Mouse (Mus musculus) MEL (cell line): ENCODE data around the gene Grb2.

Source experiments
- CTCF ChIP-seq, 3 experiments: IDR thresholded peaks in 2 of 3; conservative IDR thresholded peaks in 1 of 3; 2 replicates each; pipeline ENCODE4 v1.5.1; 2011 to 2012; ENCODE audit warnings: low read length in 3 of 3, low read depth in 2 of 3, mild to moderate bottlenecking in 2 of 3, improper control_type of control experiment in 1 of 3, inconsistent platforms in 1 of 3, mixed read lengths in 1 of 3, moderate library complexity in 1 of 3; ENCODE audit not compliant: control insufficient read depth in 1 of 3, insufficient read depth in 1 of 3, poor library complexity in 1 of 3, severe bottlenecking in 1 of 3
- EP300 ChIP-seq, 2 experiments: IDR thresholded peaks; 2 replicates each; pipeline ENCODE4 v1.6.1; 2011; ENCODE audit warnings: improper control_type of control experiment in 2 of 2, low read length in 2 of 2, low read depth in 1 of 2, mild to moderate bottlenecking in 1 of 2
- GATA1 ChIP-seq: IDR thresholded peaks from 2 replicates; pipeline ENCODE4 v1.6.1; 2011; ENCODE audit warnings: low read depth, low read length, improper control_type of control experiment
- KAT2A ChIP-seq: conservative IDR thresholded peaks from 2 replicates; pipeline ENCODE4 v1.6.1; 2012; ENCODE audit warnings: low read depth, low read length, improper control_type of control experiment, inconsistent platforms
- POLR2A ChIP-seq, 2 experiments: IDR thresholded peaks; 2 replicates each; pipeline ENCODE4 v1.6.1; 2011 to 2012; ENCODE audit warnings: low read length in 2 of 2, mild to moderate bottlenecking in 2 of 2, control low read depth in 1 of 2, improper control_type of control experiment in 1 of 2, low read depth in 1 of 2, moderate library complexity in 1 of 2; ENCODE audit not compliant: control insufficient read depth in 1 of 2, insufficient read depth in 1 of 2, poor library complexity in 1 of 2

GRCm38 (mm10) chr11:115654128-115654527 lies 54.3 kb downstream of the Grb2 start:
- TF ChIP-seq KAT2A (no peak), GATA1 (no peak), CTCF (IDR thresholded peaks at IDR 0.05 in 2 of 3, conservative IDR thresholded peaks at IDR 0.05 in 1 of 3; ENCODE audit: control insufficient read depth in 1 of 3, insufficient read depth in 1 of 3, low read depth in 2 of 3, low read length in 3 of 3, poor library complexity in 1 of 3, severe bottlenecking in 1 of 3) (no peak), POLR2A (IDR thresholded peaks at IDR 0.05; ENCODE audit: control insufficient read depth in 1 of 2, insufficient read depth in 1 of 2, low read depth in 1 of 2, low read length in 2 of 2, poor library complexity in 1 of 2) (no peak), EP300 (IDR thresholded peaks at IDR 0.05; ENCODE audit: low read depth in 1 of 2, low read length in 2 of 2) (no peak)
